Mouse (Mus musculus) lung, postnatal 4 days (tissue): Measurements from ENCODE around the gene Snu13.

Experiments
- DNase-seq, 2 experiments: peaks; one replicate each; pipeline ENCODE4 v3.0.0; 2021

The Snu13 gene

DNA sequence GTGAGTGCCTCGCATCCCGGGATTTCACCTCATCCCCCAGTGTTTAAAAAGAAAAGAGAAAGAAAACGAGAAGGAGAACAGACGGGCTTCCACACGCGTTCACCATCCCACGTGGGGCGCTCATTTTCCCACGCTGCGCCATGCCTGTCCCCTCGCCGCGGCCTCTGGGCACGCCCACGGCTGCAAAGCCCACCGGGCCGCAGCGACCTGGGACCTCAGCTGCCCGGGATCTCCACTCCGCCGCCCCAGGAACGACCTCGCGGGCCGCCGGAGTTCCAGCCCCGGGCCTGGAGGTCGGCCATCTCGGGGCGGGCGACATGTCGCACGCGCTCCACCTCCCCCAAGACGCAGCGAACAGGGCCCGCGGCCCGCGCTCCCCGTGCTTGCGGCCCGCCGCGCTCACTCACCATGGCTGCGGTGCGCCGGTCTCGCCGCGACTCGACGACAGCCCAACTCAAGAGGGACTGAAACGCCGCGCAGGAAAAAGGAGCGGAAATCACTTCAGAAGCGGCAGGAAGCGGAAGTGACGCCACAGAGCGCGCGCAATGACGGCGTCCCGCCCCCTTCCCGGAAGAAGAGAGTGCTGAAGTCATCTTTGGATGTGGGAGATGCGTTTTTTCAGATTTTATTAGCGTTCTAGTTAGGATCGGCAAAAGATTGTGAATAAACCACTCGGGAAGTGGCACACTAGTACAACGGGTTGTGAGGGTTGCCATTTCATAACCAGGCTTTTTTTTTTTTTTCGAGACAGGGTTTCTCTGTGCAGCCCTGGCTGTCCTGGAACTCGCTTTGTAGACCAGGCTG lies at the start of gene Snu13:
Snu13 (minus strand) TSS at position 519 of the 804 bp plus-strand sequence.
- peak; percentile 94 for DNase-seq

DNA sequence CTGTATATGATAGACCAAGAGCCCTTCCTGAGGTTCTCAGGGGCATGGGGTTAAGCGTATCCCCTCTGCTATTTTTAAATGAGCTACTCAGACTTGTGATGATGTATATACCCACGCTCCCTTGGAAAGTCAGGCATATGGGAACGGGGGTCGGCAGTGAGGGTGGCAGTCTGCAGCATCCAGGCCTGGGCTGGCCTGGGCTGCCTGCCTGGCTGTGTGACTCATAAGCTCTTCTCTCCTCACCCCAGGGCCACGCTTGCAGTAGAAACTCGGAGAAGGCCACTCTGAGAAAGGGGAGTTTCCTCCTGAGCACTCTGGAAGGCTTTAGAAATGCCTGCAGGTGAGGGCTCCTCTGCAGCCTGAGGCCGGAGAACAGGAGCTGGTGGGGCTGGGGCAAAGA lies 43.7 kb upstream of the Snu13 start:
- no peak for DNase-seq

DNA sequence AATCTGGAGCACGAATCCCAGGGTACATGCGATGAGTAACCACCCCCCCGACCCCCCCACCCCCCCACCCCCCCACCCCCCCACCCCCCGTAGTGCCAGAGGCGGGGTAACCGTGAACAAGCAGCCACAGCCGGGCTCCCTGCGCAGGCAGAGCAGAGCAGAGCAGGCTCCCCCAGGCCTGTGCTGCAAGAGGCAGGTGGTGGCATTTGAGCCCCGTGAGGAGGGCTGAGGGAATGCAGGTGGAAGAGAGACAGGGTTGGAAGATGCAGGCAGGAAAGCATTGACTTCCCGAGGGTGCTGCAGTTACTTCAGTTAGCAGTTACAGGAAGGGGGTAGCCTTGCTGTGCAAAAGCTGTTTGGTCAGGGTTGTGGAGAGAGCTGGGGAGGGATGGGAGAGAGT lies 39.9 kb upstream of the Snu13 start:
- no peak for DNase-seq

DNA sequence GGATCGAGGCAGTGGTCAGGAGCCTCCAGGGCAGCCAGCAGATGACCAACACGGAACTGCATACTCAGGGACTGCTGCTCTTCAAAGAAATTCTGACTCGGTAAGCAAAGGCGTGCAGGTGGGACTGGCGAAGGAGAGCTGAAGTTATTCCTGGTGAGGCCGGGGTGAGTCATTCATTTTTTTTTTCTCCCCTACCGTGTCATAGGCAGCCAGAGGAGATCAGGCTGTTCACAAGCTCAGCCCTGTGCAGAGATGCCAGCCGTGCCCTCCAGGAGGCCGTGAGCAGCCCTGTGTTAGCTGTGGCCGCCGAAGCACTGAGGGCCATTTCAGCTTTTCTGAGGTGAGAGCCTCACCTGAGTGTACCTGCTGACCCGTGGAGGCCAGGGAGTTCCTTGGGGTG lies 38.7 kb upstream of the Snu13 start:
- DNase-seq, result no peak

DNA sequence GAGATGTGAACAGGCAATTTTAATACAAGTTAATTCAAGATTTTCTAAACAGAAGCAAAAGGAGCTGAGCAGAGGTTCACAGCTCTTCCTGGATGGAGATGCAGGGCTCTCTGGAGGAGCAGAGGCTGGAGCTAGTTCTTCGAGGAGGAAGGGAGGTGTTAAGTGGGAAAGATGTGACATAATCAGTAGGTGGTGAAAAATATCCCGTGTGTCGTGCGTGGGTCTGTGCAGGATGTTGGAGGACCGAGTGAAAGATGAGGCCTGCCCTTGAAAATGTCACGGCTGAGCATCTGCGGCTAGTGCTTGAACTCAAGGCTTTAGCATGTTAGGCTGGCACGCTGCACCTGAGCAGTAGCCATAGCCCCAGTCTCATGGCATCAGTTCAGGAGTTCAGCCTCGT lies 38.2 kb upstream of the Snu13 start:
- no peak for DNase-seq

DNA sequence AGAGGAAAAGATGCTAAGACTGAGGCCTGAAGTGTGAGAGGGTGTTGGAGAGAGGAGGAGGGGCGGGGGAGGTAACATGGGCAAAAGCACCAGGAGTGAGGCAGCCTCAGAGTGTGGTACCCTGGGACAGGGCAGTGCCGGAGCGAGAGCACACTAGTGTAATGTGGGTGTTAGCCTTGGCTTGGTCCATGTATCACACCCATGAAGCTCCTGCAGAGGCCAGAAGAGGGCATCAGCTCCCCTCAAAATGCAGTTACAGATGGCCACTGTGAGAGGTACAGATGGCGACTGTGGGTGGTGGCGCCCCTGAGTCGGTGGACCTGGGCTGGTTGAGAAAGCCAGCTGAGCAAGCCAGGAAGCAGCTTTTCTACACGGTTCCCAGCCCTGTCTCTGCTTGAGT lies 33.8 kb upstream of the Snu13 start:
- peak in 1 of 2 experiments; percentile 21 for DNase-seq

DNA sequence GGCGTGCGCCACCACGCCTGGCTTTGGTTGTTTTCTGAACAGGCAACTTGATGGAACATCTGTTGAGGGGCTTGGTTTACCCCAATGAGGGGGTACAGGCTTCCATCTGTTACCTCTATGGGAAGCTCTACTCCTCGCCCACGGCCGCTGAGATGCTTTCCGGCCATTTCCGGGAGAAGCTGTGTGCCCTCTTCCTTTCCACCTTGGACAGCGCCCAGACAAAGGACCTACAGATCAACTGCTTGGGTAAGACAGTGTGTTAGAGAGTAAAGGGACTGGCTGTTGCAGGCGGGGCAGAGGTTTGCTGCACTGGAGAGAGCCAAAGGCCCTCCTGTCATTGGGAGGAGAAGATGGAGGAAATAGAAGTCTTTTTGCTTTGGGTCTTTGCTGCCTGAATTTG lies 32.5 kb upstream of the Snu13 start:
- DNase-seq, result no peak

DNA sequence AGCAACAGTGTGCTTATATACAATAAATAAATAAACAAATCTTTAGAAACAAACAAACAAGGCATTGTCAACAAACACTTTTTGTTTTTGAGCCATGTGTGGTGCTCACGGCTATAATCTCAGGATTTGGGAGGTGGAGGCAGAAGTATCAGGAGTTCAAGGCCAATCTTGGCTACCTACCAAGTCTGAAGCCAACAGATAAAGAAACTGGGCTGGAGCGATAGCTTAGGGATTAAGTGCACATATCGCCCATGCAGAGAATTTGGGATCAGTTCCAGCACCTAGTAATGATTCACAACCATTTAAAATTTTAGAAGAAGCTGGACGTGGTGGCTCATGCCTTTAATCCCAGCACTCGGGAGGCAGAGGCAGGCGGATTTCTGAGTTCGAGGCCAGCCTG lies 26.1 kb upstream of the Snu13 start:
- no peak for DNase-seq

DNA sequence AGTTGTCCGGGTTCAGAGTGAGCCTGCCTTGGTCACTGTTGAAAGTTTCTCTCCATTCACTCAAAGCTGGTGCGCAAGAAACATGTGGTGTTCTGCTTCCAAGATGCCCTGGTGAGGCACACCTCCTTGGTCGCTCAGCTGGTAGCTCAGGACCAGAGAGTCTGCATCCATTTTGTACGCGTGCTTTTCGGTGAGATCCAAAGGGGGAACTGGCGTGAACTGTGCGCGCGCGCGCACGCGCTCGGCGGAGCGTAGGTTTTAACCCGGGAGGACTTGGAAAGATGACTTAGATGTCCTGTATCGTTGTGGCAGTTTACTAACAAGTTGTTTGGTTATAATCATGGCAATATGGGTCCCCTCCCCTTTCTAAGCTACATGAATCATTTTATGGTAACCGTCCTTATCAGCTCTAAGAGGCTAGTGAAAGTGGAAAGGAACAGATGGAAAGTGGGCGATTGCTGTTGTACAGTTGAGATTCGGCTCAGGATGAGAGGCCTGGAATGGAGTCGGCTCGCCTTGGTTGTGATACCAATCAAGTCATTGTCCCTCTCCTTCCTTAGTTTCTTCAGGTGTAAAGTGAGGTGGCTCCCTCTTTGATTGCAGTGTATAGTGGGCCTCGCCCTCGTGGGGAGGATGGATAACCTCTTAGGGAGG lies 24.5 kb upstream of the Snu13 start:
- no peak for DNase-seq

DNA sequence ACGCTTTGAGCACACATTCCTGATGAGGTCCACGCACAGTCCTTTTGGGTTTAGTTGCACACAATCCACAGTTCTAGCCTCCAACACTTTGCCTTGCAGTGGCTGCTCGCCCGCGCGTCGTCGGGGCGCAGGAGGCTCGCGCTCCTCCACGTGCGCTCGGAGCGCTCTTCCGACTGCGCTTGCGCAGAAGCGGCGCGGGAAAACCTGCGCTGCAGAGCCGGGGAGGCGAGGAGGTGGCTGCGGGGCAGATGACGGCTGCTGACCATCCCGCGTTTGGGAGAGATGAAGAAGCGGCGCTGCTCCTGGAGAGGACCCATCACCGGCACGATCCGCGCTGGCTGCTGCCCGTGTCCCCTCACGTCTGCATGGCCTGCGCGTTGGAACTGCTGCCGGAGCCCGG lies 22.5 kb upstream of the Snu13 start, which contains the start of gene Mei1:
Mei1 (plus strand) TSS at position 99 of the 400 bp plus-strand sequence.
- DNase-seq, result no peak

DNA sequence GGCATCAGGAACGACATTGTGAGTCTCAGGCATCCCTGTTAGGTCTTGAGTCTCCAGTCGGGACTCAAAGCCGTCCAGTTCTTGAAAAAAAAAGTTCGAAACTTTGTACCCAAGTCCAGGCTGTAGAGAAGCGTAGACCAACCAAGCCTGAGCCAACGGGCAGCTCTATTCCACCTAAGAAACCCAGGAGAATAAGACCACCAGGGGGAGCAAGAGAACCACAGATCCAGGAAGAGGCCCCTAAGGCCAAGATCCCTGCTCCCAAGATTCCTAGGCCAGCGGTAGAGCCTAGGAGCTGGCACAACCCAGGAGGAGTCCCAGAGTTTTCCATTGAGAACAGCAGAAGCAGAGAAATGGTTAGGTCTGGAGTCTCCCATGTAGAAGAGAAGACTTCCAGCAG lies 18.1 kb upstream of the Snu13 start:
- DNase-seq, result peak in 1 of 2 experiments; percentile 78

DNA sequence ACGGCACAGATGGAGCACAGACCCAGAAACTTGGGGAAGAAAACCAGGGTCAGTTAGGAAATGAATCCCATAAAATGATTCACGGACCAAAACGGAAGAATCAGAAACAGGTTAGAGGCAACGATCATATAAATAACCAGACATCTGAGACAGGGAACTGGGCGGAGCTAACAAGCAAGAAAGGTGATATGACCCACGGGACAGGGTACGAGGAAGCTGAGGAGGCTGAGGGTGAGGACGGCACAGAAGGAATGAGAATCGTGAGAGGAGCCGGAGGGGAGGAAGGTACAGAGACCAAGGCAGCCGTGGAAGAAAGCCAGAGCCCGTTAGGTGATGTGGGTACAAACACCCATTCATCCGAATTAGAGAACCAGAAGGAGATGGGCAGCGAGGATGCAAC lies 16.5 kb upstream of the Snu13 start:
- DNase-seq, result no peak

DNA sequence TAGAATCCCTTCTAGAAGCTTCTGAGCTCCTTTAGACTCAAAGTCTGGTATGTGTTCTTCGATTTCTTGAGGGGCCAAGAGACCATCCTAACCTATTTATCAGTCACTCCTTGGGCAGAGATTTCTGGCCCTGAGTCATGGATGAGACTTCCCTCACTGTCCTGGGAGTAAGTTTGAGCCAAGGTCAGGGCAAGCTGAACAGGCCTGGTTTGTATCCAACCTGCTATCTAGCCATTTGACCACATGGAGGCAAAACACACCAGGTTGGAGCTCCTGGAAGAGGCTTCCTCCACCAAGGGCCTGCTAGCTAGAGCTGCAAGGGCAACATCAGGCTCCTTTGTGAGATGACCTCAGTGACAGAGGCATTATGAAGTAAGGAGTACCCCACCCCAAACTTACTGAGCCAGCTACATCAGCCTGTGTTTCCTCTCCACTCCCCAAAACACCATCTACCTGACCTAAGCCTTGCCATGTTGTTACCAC lies 11.4 kb upstream of the Snu13 start, which contains the start of gene 4930407I10Rik:
4930407I10Rik (plus strand) TSS at position 433 of the 483 bp plus-strand sequence.
- no peak for DNase-seq

DNA sequence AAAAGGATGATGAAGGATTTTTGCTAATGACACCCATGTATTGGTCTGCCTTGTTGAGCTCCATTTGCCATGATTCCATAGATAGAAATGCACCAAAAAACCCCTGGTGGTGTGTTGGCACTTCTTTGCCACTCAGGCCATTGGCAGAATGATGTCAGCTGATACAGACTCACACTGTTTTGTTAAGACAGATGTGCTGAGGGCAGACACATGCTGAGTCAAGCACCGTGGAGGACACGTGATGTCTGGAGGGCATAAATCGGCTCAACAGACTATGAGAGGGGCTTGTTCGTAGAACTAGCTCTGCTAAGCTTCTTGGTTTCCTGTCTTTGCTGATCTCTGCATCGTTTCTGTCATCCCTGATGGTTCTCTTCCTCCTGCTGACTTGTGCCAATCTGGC lies 5.1 kb upstream of the Snu13 start:
- no peak for DNase-seq

DNA sequence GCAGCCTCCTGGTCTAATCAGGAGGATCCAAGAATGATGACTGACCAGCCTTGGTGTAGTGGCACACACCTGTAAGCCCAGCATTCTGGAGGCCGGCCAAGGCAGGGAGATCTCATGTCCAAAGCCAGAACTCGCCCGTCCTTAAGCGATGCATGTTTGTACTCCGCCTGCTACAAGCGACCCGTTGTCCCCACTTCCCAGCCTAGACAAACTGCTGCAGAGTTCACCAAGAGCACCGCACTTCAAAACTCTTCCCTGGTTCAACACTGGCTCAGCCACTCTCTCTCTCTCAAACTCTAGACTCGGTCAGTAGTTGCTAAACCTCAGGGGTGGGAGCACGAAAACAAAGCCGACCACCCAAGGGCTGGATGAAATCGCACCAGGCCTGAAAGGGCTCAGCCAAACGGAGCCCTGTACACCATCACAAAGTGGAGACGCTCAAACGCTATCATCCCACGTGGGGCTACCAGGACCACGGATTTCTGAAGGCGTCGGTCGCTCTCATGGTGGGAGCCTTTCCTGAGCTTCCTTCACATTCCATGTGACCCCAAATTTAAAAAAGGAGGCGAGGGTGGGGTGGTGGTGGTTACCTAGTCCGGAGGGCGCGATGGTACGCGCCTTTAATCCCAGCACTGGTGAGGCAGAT lies 1.0 kb downstream of the Snu13 start:
- no peak for DNase-seq

DNA sequence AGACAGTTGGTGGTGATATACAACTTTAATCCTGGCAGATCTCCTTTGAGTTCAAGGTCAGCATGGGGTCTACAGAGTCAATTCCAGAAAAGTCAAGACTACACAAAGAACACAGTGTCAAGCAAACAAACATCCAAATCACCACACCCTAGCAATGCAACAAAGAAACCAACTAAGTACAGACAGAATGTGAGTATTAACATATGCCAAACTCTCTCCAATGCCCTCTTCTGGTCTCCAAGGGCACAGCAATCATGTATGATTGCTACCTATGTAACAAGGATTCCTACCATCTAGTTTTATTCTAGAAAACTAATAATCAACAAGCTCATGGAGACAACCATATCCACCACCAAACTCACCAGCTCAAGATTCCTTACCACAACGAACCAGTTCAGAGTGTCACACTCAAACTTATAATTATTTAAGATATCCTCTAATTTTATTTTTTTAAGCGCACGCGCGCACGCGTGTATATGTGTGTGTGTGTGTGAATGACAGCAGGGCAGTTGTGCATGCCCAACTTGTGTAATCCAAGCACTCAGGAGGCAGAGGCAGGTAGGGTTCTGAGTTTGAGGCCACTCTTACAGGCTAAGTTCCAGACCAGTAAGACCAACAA lies 3.1 kb downstream of the Snu13 start:
- no peak for DNase-seq

DNA sequence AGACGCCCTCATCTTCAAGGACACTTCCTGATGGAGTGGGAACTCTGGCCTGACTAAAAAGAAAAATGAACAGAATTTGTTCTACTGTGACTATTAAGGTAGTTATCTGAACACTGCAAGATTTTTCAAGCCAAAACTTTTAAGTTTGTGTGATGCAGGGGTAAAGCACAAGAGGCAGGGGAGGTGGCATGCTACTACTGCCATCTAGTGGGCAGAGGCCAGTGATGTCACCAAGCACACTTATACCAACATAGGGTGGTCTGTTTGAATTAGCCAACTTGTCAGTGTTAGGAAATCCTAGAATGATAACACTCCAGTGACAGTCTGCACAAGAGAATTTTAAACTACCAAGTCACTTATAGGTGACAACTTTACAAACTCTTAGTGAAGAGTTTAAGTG lies 6.7 kb downstream of the Snu13 start:
- DNase-seq, result peak; percentile 45 to 52

DNA sequence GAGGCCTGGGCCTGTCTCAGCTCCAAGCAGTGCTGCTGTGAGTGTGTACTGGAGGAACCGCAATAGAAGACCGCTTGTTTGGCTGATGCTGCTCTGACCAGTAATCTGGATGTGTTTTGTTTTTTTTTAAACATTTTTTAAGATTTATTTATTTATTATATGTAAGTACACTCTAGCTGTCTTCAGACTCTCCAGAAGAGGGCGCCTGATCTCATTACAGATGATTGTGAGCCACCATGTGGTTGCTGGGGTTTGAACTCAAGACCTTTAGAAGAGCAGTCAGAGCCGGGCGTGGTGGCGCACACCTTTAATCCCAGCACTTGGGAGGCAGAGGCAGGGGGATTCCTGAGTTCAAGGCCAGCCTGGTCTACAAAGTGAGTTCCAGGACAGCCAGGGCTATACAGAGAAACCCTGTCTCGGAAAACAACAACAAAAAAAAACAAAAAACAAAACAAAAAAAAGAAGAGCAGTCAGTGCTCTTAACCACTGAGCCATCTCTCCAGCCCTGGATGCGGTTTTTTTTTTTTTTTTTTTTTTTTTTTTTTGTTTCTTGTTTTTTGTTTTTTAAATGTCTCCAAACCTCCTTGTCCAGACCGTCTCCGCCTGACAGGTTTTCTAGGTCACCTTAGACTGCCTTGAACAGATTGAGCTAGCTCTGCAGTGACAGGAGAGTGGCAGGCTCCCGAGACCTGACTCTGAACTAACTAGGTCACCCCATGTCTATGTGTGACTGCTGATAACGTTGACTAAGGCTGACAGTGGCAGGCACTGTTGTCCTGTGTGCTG lies 11.3 kb downstream of the Snu13 start:
- peak in 1 of 2 experiments; percentile 43 for DNase-seq

DNA sequence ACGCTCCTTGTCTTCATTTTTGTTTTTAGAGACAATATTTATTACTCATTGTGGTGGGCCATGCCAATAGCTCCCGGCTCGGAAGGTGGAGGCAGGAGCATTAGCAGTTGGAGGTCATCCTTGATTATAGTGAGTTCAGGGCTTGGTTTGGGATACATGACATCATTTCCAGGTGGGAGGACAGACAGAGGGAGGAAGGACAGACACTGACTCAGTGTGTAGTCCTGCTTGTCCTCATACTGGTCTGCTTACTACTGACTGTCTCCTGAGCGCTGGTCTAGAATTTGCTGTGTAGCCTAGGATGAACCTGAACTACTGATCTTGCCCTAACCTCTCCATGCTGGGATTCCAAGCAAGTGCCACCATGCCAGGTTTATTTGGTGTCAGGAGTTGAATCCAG lies 13.6 kb downstream of the Snu13 start, which contains the start of gene Desi1:
Desi1 (minus strand) TSS at position 101 of the 400 bp plus-strand sequence.
- DNase-seq, result no peak

DNA sequence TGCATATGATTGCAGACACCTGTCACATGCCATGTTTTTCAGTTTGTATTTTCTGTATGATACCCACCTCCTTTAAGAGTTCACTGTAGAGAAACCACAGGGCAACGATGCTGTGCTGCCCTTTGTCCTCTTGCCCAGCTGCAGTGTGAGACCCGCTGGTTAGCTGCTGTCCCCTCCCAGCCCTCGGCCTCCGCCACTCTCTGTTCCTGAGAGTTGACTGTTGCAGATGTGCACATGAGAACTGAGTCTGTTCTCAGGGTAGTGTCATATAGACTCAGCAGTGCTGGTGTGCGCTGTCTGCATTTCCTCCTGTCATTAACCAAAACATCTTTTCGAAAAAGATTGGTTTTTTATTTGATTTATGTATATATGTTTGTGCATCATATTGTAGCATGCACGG lies 15.0 kb downstream of the Snu13 start:
- no peak for DNase-seq

DNA sequence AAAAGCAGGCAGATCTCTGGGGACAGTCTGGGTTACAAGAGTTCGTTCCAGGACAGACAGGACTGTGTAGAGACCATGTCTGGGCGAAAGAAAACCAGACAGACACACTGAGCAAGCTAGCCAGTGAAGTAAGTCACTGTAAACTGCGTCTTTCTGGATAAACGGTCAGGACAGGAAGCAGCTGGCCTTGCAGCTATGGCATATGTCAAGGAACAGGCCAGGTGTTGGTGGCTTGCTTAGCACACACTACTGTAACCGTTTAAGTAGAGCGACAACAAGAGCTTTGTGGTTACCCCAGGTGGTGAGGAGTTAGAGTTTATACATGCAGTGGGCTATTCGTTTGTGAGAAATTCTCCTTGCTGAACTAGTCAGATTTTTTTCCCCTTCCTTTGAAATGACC lies 19.7 kb downstream of the Snu13 start:
- DNase-seq, result no peak

DNA sequence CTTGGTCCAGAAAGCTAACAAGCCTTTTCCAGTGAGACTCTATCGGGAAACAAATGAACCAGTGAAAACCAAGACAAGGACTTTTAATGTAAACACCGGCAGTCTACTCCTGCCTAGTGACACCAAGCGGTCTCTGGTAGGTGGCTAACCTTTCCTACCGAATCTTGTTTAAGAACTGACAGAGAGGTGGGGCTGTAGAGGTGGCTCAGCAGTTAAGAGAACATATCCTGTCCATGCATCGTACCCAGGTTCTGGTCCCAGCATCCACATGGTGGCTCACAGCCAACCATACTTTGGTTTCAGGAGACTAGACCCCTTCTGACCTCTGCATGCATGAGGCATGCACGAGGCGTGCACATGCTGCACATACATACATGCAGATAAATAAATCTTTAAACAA lies 20.1 kb downstream of the Snu13 start:
- DNase-seq, result no peak
